Mouse (Mus musculus) left cerebral cortex, adult 11 months (tissue): ENCODE results near the gene Rfx7.
"Not testable (repeated sequence)": the region's sequence is repeated elsewhere in the genome, so short reads cannot be mapped to it uniquely, and the experiment has no call there.

Experiments used
- DNase-seq: peaks from one replicate; pipeline ENCODE4 v3.0.0; 2022; ENCODE audit warnings: low spot score

Rfx7 gene

DNA sequence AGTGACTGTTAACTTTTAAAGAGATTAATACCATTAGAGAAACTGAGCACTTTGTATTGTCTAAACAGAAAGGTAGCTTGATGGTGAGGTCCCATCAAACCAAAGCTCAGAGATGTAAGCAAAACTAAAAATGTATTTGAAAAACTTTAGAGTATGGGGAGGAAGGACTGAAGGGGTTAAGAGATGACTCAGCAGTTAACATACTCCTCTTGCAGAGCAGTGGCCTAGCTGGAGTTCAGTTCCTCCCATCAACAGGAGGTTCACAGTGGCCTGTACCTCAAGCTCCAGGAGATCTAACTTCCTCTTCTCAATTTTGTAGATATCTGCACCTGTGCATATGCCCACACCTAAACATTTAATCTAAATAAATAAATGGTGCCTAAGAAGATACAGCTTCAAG is 11.6 kb downstream of the Rfx7 start:
- DNase-seq: no peak

DNA sequence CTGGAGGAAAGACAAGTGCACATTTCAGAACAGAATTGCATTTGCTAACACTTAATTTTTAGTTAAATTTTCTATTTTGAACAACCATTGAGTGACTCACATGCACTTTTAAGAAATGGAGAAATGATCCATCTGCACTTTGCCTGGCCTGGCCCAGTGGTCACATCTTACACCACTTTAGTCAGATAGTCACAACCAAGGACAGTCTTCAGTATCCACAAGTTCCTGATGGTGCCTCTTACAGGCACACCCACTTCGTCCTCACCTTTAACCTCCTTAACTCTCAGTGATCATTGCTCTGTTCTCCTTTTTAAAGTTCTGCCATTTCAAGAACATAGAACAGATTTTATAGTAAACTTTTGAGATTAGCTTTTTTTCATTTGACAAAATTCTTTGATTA is 26.7 kb downstream of the Rfx7 start:
- no peak for DNase-seq

DNA sequence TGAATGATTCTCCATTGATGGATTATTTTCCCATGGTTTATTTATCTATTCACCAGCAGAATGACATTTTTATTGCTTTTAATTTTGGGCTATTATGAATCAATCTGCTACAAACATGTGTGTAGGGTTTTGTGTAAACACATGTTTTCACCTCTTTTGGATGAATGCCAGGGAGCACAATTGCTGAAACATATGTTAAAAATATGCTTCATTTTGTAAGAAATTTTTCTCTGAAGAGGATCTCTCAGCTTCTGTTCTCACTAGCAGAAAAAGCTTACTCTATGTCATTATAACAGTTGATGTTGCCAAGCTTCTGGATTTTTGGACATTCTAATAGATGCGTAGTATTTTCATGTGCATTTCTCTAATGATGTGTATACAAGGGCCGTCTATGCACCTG is 28.3 kb downstream of the Rfx7 start:
- no peak for DNase-seq

DNA sequence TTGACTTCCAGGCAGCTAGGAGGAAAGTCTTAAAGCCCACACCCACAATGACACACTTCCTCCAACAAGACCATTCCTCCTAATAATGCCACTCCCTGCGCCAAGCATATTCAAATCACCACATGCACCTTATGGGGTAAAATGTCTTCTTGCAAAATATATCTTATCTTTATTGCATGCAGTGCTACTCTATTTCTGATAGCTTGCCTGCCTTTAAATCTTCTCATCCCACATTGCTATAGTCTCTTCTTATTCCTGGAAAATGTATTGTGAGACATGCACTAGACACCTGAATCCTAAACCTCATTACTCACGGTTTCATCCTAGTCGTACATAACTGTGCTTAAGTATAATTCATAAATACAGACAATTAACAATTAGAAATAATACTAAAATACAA is 31.2 kb downstream of the Rfx7 start:
- no peak for DNase-seq

DNA sequence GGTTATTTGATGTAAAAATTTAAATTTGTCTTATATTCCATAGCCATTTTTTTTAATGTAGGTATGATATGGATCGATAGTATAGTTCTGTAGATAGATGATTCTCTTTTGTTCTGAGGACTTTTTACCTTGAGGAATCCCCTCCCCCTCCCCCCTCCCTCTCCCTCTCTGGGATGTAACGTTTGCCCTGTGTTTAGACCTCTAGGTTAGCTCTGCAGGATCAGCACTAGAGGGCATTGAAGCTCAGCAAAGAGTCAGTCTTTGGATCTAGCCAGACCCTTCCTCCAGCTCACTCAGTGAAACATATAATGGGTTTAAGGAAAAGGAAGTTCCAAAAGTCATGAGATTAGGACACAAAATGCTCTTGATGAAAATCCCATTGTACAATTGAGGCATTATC is 35.1 kb downstream of the Rfx7 start:
- no peak for DNase-seq

DNA sequence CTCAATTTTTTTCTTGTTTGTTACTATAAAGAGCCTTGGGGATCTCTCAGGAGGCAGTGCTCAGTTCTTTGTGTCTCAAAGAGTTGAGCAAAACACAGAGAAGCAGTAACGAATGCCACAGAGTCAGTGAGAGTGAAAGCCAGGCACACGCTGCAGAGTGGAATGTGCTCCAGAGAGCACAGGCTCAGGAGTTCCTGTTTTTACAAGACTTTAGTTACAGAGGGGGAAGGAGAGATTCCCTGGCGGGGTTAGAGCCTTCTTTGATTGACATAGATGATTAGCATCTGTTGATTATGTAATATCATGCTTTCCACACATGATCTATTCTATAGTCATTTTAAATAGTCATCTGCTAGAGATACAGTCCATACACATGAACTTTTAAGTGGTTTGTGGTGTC is 48.2 kb downstream of the Rfx7 start:
- DNase-seq: no peak

DNA sequence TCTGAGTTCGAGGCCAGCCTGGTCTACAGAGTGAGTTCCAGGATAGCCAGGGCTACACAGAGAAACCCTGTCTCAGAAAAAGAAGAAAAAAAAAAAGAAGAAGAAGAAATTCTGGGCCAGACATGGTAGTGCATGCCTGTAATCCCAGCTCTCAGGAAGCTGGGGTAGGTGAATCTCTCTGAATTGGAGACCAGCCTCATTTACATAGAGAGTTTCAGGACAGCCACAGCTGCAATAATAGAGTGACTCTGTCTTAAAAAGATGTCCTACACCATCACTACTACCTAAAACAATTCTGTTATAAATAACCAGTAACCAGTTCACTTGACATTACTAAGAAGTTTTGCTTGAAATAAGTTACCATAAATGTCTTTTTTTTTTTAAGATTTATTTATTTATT is 58.8 kb downstream of the Rfx7 start:
- no peak for DNase-seq

DNA sequence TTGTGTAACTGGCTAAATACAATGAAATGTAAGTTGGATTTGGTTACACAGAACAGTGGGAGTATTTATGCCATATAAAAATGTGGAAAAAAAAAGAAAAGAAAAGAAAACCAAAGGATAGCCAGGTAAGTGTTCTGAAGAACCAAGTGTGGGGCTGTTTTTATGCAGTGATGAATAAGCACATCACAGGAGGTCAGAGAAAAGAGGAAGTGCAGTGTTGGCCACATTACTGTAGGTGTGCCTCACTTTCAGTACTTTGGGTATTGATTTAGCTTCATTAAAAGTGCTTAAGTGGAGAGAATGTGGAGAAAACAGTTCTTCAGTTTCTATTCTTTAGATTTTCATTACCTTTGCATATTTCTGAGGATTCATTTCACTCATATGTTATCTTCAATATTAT is 60.0 kb downstream of the Rfx7 start:
- no peak for DNase-seq

DNA sequence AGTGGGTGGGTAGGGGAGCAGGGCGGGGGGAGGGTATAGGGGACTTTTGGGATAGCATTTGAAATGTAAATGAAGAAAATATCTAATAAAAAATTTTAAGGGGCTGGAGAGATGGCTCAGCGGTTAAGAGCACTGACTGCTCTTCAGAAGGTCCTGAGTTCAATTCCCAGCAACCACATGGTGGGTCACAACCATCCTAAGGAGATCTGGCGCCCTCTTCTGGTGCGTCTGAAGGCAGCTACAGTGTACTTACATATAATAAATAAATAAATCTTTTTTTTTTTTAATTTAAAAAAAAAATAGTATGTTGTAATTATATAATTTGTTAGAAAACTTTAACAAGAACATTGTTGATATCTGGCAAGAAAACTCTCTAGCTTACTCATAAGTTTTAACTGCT is 62.6 kb downstream of the Rfx7 start:
- DNase-seq: not testable (repeated sequence)

DNA sequence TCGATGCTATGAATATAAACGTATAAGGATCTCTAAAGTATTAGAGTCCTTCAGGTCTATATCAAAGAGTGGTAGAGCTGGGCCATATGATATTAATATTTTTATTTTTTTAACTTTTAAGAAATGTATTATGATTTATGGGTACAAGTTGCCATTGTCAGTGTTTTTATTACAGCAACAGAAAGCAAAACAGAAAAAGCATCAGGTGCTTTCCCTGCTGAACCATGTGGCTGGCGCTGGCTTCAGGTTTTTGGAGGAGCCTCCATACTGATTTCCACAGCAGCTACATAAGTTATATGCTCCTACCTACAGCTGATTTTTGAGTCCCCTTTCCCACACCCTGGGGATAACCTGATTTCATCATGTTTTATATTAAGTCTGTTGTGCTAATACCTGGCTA is 68.1 kb downstream of the Rfx7 start:
- no peak for DNase-seq

DNA sequence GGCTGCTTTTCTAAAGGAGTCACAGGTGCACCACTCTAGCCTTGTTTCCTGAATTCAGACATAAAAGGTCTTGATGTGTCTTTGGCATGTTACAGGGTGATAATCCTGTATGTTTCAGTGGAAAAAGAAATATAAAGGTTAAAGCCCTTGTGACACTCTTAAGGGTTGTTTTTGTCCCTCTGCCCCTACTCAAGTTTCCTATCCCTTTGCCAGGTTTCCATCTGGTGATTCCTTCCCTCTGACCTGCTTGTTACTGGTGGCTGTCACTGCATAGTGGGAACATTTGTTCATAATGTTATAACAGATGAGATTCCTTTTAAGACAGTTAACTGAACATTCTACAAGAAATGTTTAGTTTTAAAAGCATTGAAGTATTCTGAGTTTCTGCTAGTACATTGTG is 77.7 kb downstream of the Rfx7 start:
- no peak for DNase-seq

DNA sequence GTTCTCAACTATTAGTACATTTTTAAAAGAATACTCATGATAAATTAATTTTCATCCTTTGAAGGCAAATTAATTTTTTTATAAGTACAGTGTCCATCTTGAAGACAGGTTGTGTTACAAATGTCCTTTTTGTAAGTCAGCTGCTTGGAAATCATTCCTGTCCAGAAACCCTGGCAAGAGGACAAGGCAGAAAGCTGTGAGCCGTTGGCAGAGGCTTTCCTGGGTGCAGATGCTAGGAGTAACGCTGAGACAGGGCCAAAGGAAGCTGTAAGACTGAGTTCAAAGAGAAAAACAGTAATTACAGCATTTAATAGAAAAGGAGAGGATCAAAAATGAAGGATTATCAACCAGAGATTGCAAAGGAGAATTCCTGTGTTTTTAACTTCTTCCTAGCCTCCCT is 81.8 kb downstream of the Rfx7 start:
- DNase-seq: no peak

DNA sequence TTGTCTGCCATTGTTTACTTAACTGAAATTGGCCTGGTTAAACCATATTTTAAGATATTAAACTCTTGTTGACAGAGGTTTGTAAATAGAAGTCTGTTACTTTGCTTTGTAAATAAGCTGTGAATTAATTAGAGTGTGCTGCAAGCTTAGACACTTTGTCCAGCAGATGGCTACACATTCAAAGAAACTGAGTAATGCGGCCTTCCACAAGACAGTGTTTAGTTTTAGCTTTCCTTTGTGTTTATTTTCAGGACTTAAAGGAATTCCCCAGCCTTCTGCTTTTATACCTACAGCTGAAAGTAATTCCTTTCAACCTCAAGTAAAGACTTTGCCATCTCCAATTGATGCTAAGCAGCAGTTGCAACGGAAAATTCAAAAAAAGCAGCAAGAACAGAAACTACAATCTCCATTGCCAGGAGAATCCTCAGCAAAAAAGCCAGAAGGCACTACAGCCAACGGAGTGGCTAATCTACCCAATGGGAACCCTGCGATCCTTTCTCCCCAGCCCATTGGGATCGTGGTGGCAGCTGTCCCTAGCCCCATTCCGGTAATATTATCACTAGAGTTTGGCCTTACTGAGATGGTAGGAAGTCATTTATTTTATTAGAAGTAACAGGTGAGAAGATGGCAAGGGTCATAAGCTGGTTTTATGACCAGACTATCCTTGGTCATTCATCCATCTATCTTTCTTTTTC is 82.9 kb downstream of the Rfx7 start:
- no peak for DNase-seq

DNA sequence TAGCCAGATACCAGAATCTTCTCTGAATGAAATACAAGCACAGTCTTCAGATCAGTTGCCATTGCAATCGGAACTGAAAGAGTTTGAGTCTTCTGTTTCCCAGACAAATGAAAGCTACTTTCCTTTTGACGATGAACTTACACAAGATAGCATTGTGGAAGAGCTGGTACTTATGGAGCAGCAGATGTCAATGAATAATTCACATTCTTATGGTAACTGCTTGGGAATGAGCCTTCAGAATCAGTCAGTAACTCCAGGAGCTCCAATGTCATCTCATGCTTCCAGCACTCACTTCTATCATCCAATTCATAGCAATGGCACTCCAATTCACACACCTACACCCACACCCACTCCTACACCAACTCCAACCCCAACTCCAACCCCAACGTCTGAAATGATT is 86.0 kb downstream of the Rfx7 start:
- DNase-seq: no peak

DNA sequence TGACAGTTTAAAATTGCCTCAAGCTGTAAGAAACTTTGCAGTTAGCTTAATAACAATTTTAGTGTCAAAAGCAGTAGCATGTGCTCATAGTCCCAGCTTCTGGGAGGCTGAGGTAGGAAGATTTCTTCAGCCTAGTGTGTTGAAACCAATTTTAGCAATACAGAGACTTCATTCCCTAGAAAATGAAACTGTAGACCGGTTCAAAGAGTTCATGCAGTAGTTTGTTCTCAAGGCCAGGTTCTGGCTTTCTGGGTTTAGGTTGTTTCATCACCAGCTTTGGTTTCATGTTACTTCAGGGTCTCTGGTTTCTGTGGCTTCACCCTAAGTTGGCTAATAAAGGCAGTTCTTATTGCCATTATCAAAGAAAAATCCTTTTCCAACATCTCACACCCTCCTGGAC is 91.6 kb downstream of the Rfx7 start:
- DNase-seq: no peak

DNA sequence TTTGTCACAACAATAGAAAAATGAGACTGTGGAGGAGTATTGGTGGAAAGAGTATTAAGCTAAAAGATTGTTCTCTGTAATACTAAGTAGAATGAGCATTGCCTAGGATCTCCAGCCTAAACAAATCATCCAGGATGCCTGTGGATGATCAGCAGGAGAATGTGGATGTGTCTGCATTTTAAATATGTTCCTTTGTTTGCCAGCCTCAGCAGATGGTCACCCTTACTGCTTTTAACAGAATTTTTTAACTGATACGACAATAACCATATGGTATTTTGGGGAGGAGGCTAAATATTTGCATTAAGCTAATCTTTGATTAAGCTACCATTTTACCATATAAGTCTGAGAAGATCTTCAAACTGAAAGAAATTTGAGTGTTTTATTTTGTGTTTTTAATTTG is 95.6 kb downstream of the Rfx7 start:
- no peak for DNase-seq

DNA sequence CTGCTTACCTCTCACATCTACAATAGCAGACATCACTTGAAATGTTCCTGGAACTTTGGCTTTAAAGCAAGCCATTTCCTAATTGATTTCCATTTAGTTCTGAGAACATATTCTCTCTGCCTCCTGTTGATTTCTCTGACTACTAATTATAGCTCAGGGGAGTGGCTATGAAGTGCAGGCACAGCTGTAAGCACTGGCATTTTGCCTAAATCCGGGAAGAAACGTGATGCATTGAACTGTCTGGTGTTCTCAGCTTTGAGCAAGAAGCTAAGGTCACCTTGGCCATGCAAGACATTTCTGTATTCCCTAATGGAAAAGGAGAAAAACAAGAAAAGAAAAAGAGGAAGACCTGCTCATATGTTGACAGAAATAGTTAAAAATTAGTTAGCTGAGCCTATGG is 96.6 kb downstream of the Rfx7 start:
- peak; percentile 14 for DNase-seq

DNA sequence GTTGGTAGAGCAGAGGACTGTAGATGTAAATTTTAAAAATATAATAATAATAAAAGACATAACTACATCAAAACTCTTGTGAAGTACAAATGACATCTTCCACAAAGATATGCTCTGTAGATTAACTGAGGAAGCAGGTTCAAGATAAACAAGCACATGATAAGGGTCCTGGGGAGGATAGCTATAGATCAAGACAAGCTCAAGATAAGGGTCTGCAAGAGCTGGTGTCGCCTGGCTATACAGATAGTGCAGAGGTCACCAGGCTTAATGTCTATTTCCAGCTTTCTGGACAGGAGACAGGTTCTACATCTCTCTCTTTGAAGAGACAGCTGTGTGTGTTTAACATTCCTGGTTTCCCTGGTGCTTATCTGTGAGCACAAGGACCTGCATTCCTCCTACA is 100.2 kb downstream of the Rfx7 start:
- no peak for DNase-seq

DNA sequence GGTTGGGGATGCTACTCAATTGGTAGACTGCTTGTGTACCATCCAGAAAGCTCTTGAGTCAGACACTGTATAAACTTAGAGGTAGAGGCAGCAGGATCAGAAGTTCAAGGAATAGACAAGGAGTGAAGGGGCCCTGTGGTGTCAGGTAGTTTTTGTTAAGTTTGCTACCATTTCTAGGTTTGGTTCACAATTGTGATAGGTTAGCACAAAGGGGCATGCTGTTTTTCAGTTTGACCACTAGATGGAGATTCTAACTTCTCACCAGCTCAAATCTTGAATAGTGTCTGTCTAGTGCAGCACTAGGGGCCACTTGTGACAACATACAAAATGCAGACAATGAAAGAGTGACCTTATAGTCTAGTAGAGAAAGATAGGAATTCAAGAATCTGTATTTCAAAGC is 103.1 kb downstream of the Rfx7 start:
- DNase-seq: no peak

DNA sequence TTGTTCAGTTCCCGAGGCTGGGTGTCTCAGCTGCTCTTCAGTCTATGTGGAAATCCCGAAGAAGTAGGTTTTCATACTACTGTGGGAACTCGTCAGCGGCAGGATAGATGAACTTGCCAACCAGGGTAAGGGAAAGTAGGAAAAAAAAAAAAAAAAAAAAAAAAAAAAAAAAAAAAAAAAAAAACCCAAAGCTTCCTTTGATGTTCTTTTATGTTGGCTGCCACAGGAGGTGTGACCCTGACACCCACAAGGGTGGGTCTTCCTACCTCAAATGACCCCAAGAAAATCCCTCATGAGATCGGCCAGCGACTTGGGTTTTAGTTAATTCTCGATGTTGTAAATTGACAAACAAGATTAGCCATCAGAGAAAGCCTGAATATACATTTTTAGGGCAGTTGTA is 104.5 kb downstream of the Rfx7 start:
- DNase-seq: no peak

DNA sequence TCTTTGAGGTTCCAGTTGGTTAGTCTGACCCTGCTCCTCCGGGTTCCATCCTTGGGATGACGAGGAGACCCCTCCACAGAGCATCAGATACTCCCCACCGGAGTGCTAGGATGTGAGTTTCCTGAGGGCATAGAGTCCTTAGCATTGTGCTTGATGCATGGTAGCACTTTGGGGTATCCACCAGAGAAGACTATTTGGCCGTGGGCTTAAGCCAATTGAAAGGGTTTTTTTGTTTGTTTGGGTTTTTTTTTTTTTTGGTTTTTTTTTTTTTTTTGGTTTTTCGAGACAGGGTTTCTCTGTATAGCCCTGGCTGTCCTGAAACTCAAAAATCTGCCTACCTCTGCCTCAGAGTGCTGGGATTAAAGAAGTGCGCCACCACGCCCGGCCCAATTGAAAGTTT is 105.2 kb downstream of the Rfx7 start:
- no peak for DNase-seq

DNA sequence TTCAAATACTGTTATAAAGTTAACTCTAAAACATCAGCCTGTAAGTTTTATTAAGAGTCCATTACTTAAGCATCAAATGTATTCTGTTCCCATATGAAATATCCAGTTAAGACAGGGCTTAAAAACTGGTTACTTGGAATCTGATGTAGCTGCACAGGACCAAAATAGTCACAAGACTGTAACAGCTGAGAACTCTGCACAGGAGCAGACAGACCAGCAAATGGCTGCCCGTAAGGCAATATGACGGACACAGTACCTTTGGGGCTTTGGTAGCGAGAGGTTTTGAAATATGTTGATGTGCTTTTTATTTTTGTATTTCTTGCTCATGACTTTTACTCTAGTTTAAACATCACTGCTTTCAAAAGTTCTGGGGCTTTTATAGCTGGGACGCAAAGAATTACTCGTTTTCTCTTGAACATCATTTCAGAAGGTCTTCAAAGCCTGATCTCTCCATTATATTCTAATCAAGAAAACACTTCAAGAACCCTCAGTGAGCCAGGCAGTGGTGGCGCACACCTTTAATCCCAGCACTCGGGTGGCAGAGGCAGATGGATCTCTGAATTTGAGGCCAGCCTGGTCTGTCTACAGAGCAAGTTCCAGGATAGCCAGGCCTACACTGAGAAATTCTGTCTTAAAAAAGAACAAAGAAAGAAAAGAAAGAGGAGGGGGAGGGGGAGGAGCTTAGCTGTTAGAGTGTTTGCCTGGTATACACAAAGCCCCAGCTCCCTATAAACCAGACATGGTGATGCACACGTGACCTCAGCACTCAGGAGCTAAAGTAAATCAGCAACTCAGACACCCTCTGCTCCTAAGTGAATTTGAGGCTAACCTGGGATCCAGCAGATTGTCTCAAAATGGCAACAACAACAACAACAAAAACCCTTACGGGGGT is 107.2 kb downstream of the Rfx7 start:
- no peak for DNase-seq

DNA sequence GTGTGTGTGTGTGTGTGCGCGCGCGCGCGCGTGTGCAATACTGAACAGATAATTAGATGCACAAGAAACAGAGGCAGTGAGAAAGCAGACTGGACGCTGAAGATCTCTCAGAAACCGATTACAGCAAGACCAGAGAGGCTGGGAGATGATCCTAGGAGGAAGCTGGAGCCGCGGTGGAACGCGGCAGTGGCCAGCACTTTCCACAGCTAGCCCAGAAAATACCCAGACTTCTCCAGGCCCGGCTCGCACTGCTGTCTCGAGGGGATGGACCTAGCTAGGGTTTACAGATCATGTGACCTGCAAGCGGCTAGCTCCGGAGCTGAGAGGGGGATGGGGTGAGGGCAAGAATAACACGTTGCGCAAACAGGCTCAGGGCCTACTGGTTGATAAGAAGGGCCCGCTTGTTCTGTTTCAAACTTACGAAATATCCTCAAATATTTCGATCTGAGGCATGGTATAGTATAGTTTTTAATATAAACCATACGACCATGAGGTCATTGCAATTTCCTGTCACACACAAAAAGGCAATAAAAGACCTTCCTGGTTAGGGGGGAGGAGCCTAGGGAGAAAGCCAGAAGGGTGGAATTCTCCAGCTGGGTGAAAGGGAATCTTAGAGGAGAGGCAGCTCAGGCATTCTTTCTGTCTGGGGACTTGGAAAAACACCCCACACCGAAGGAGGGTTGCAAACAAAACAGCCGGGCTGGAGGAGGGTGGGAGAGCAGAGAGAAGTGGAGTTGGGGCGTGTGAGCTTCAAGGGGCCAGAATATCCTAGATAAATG is 108.0 kb downstream of the Rfx7 start:
- no peak for DNase-seq
